Mouse (Mus musculus): ENCODE results near the gene Dlgap1.

DNA sequence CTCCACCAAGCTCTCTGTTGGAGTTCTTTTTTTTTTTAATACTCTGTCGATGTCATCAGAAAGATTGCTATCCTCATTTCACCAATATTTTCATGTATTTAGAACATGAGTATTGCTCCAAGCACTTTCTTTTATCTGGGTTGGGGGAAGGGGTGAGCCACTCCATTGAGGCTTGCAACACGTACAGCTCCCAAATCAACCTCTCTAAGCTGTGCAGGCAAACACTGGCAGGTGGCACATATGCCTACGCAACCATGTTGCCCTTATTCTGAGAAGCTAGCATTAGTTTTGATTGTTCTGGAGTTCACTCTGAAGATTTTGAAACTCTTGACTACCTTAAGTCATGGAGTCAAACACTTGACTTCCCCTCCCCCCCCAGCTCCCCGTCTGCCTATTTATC, 525.5 kb downstream of the Dlgap1 start:
- TF ChIP-seq EP300 (IDR thresholded peaks at IDR 0.05; ENCODE audit: insufficient read depth, low read depth, low read length) (no peak), POLR2A (IDR thresholded peaks at IDR 0.05; ENCODE audit: insufficient read depth, low read depth, low read length) (no peak)

Data from heart, adult 2 months (tissue).